Mouse (Mus musculus) forebrain, embryonic 12.5 days (tissue): ENCODE measurements around the gene Stxbp1. TPM values are rescaled to one million over a fixed set of nuclear protein-coding genes. Genes with fewer than 3 reads are reported as not detected.

Experiments
- ATAC-seq: fragments of 200-750 bp; cut with Nextera tagmentation; 2 replicates; pipeline ENCODE4 v1.8.0; 2017; ENCODE audit warnings: moderate TSS enrichment; ENCODE audit not compliant: low FRiP score
- H3K27ac ChIP-seq: fragments of 300-500 bp; sonication (generic); 2 replicates; pipeline ENCODE4 v1.5.1; 2016; ENCODE audit warnings: mild to moderate bottlenecking
- H3K27me3 ChIP-seq: fragments of 300-500 bp; sonication (generic); 2 replicates; pipeline ENCODE4 v1.6.1; 2016; ENCODE audit warnings: mild to moderate bottlenecking
- H3K36me3 ChIP-seq: fragments of 300-500 bp; sonication (generic); replicated peaks from 2 replicates; pipeline ENCODE4 v1.6.1; 2016; ENCODE audit warnings: mild to moderate bottlenecking
- H3K4me1 ChIP-seq: fragments of 300-500 bp; sonication (generic); 2 replicates; pipeline ENCODE4 v1.6.1; 2016
- H3K4me2 ChIP-seq: fragments of 300-500 bp; sonication (generic); 2 replicates; pipeline ENCODE4 v1.6.1; 2016; ENCODE audit warnings: mild to moderate bottlenecking, moderate library complexity
- H3K4me3 ChIP-seq: fragments of 300-500 bp; sonication (generic); replicated peaks from 2 replicates; pipeline ENCODE4 v1.5.1; 2016; ENCODE audit warnings: mild to moderate bottlenecking
- H3K9ac ChIP-seq: fragments of 300-500 bp; sonication (generic); 2 replicates; pipeline ENCODE4 v1.6.1; 2016; ENCODE audit warnings: mild to moderate bottlenecking
- H3K9me3 ChIP-seq: fragments of 300-500 bp; sonication (generic); 2 replicates; pipeline ENCODE4 v1.6.1; 2016
- WGBS: fragments of 180-500 bp; shearing (Covaris S2); methylation state at CpG from one replicate; pipeline ENCODE4 v1.1.7; 2016; 5-methylcytosine and 5-hydroxymethylcytosine counted together
- polyA plus RNA-seq: library from polyadenylated mRNA; unstranded; fragments of >200 nt; fragmentation: Nextera tagmentation; extraction: Ambion mirVana; gene quantifications from 2 replicates; pipeline ENCODE4 v1.2.1, GENCODE M21; 2016

The Stxbp1 gene
- polyA plus RNA-seq, 1 experiment from 2014 or later, result 68.5 TPM

DNA sequence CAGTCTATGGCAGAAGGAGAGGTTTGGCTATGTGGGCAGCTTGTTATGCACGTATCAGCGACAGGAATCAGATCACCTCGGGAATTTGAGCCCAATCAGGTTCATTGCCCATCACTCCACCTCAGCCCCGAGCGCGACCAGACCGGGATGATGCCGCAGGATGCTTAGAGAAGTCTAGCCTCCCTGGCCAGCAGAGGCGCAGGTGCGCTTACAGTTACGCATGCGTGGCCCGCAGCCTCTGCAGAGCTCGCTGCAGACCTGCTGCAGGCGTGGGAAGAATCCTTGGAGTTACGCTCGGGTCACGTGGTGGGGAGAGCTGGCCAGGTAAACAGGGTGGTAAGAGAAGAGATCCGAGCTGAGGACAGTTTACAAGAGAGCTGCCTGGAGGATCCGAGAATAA is 5.1 kb upstream of the Stxbp1 start:
- Histone ChIP-seq H3K4me3 (no peak overlapping the region; the same call in 1 of the 2 replicates), H3K9me3 (no peaks in the 10 kb centered on the region), H3K9ac (peak overlapping the region; percentile 4; the same call in 1 of the 2 replicates), H3K4me1 (peaks cover 10% of the 10 kb centered on the region), H3K27ac (no peak overlapping the region), H3K27me3 (peaks cover 25% of the 10 kb centered on the region), H3K36me3 (no peaks in the 10 kb centered on the region), H3K4me2 (peak overlapping the region; percentile 36; the same call in 1 of the 2 replicates)
- no peak for ATAC-seq
- 3% methylated on average over 20 of the region's 20 CpGs for WGBS

GRCm38 (mm10) chr2:32847468-32847821 is 400 bp upstream of the Stxbp1 start:
- Histone ChIP-seq H3K27ac (no peak overlapping the region), H3K27me3 (peaks cover 17% of the 10 kb centered on the region), H3K4me2 (peak overlapping the region; percentile 95), H3K4me3 (peak overlapping the region; percentile 81), H3K9ac (peak overlapping the region; percentile 85; the same call in 1 of the 2 replicates), H3K4me1 (peaks cover 17% of the 10 kb centered on the region), H3K9me3 (no peaks in the 10 kb centered on the region), H3K36me3 (no peaks in the 10 kb centered on the region)
- 0 out of 2 replicates have a peak, but pooled peaks have one; percentile 28 for ATAC-seq
- 51% methylated on average over 6 of the region's 6 CpGs for WGBS

DNA sequence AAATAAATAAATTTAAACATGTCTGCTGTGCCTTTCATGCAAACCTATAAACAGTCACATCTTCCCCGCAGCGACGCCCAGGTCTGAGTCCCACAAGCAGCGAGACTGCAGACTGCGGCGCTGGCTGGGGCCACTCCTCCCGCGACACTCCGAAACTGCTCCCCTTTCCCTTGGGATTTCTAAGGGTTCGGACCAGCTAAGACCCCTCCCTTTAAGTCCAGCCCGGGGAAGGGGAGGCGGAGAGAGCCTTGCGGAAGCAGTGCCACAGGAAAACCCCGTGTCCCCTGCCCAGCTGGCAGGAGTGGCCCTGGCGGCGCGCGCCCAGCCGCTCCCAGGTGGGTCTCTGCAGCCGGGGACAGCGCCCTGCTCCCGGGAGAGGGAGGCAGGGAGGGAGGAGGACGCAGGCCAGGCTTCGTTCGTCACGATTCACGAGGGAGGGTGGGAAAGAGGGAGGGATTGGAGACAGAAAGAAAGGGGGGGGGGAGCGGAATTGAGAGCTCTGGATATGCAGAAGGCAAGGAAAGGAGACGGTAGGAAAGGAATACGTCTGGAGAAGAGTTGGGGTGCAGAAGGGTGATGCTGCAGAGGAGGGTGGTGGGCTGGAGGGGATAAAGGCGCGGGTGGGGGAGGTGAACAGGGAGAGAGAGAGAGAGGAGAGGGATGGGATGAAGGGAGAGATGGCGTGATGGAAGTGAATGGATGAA is 792 bp downstream of the Stxbp1 start:
- peak; percentile 51 for ATAC-seq
- H3K4me2 ChIP-seq, result peak overlapping the region; percentile 95
- 0% methylated on average over 33 of the region's 33 CpGs for whole genome bisulfite sequencing
- H3K27ac ChIP-seq, result peak overlapping the region; percentile 81
- no peaks in the 10 kb centered on the region for H3K36me3 ChIP-seq
- H3K4me1 ChIP-seq, result peaks cover 12% of the 10 kb centered on the region
- peak overlapping the region; percentile 81 for H3K4me3 ChIP-seq
- H3K9ac ChIP-seq, result peak overlapping the region; percentile 85
- H3K27me3 ChIP-seq, result peaks cover 7% of the 10 kb centered on the region; the same call in 1 of the 2 replicates
- H3K9me3 ChIP-seq, result no peaks in the 10 kb centered on the region

- peaks cover 12% of the 10 kb centered on the region for H3K4me1 ChIP-seq
- peak overlapping the region; percentile 81 for H3K4me3 ChIP-seq
- WGBS, result 7% methylated on average over 12 of the region's 12 CpGs
- H3K9ac ChIP-seq, result peak overlapping the region; percentile 85
- 0 out of 2 replicates have a peak, but pooled peaks cover 1% of the 10 kb centered on the region for H3K27me3 ChIP-seq
- no peak overlapping the region for H3K27ac ChIP-seq
- no peak for ATAC-seq
- no peaks in the 10 kb centered on the region for H3K36me3 ChIP-seq
- peak overlapping the region; percentile 95 for H3K4me2 ChIP-seq
- H3K9me3 ChIP-seq, result no peaks in the 10 kb centered on the region
These were observed 1.4 kb downstream of the Stxbp1 start for GRCm38 (mm10) chr2:32845572-32846100.

- 46% methylated on average over 4 of the region's 4 CpGs for WGBS
- H3K9me3 ChIP-seq, result no peaks in the 10 kb centered on the region
- ATAC-seq, result no peak
- peaks cover 15% of the 10 kb centered on the region for H3K4me1 ChIP-seq
- H3K9ac ChIP-seq, result no peak overlapping the region
- H3K27me3 ChIP-seq, result no peaks in the 10 kb centered on the region
- H3K4me2 ChIP-seq, result no peak overlapping the region
- H3K36me3 ChIP-seq, result no peaks in the 10 kb centered on the region
- H3K27ac ChIP-seq, result no peak overlapping the region
- H3K4me3 ChIP-seq, result no peak overlapping the region
These were observed 4.5 kb downstream of the Stxbp1 start for GRCm38 (mm10) chr2:32842558-32842957.

DNA sequence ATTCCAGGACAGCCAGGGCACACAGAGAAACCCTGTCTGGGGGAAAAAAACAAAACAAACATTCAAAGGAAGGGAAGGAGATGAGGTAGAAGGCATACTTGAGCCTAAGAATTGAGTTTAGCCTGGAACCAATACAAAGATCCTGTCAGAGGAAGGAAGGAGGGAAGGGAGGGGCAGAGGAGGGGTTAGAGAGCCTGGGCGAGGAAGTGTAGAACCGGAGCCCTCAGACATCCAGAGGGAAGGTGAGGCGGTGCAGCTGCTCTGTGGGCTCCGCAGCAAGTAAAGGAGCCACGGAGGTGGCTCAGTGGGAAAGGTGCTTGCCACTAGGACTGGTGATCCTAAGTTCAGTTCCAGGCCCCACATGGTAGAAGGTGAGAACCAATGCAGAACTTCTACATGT is 5.9 kb downstream of the Stxbp1 start:
- 80% methylated on average over 5 of the region's 5 CpGs for WGBS
- H3K27me3 ChIP-seq, result no peaks in the 10 kb centered on the region
- no peak overlapping the region for H3K4me2 ChIP-seq
- H3K4me1 ChIP-seq, result peaks cover 20% of the 10 kb centered on the region
- no peaks in the 10 kb centered on the region for H3K9me3 ChIP-seq
- ATAC-seq, result no peak
- H3K27ac ChIP-seq, result no peak overlapping the region
- no peak overlapping the region for H3K4me3 ChIP-seq
- no peak overlapping the region for H3K9ac ChIP-seq
- H3K36me3 ChIP-seq, result no peaks in the 10 kb centered on the region

DNA sequence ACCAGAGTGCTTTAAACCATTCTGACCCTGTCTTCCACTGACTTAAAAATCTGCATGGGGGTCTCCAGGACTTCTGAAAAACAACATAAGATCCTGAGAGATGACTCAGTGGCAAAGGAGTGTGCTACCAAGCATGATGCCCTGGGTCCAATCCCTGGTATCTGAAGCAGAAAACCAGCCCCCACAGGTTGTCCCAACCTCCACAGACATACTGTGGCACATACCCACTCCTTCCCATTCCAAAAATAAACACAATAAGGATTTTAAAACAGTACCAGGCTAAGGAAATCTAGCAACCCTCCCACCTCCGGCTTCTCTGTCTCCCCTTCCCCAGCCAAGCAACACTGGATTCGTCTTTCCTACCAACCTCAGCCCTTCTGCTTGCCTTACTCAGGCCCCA is 7.8 kb downstream of the Stxbp1 start:
- H3K4me1 ChIP-seq, result peaks cover 16% of the 10 kb centered on the region
- H3K27ac ChIP-seq, result no peak overlapping the region
- ATAC-seq, result no peak
- H3K9ac ChIP-seq, result no peak overlapping the region
- no peak overlapping the region for H3K4me3 ChIP-seq
- no peak overlapping the region for H3K4me2 ChIP-seq
- no peaks in the 10 kb centered on the region for H3K9me3 ChIP-seq
- WGBS, result 66% methylated on average over 2 of the region's 2 CpGs
- no peaks in the 10 kb centered on the region for H3K36me3 ChIP-seq
- no peaks in the 10 kb centered on the region for H3K27me3 ChIP-seq

GRCm38 (mm10) chr2:32838147-32838884 is 8.7 kb downstream of the Stxbp1 start:
- Histone ChIP-seq H3K27me3 (no peaks in the 10 kb centered on the region), H3K36me3 (no peaks in the 10 kb centered on the region), H3K4me1 (peaks cover 16% of the 10 kb centered on the region), H3K27ac (no peak overlapping the region), H3K4me3 (no peak overlapping the region), H3K9me3 (no peaks in the 10 kb centered on the region), H3K9ac (no peak overlapping the region), H3K4me2 (no peak overlapping the region)
- 72% methylated on average over 9 of the region's 9 CpGs for whole genome bisulfite sequencing
- ATAC-seq, result no peak

- H3K4me3 ChIP-seq, result no peak overlapping the region
- H3K9me3 ChIP-seq, result no peaks in the 10 kb centered on the region
- H3K4me1 ChIP-seq, result peaks cover 19% of the 10 kb centered on the region
- no peak overlapping the region for H3K27ac ChIP-seq
- no peaks in the 10 kb centered on the region for H3K36me3 ChIP-seq
- H3K9ac ChIP-seq, result no peak overlapping the region
- H3K27me3 ChIP-seq, result no peaks in the 10 kb centered on the region
- ATAC-seq, result no peak
- no peak overlapping the region for H3K4me2 ChIP-seq
These were observed 11.5 kb downstream of the Stxbp1 start for GRCm38 (mm10) chr2:32835588-32835987.

DNA sequence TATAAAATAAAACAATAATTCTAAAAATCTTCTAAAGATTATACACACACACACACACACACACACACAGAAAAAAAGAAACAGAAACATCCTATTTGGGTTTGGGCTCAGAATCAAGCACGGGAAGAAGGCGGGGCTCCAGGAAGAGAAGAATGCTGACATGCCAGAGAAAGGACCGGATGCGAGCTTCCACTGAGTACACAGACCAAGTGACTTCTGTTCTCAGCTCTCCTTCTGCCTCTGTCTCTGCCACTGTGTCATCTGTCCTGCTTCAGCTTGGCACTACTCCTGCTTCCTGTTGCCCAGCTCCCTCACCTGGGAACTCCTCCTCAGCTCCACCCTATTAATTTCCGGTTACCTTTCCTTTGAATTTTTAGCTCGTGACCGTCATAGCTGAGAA is 12.5 kb downstream of the Stxbp1 start:
- Histone ChIP-seq H3K27me3 (no peaks in the 10 kb centered on the region), H3K9ac (no peak overlapping the region), H3K4me1 (peaks cover 20% of the 10 kb centered on the region), H3K27ac (0 out of 2 replicates have a peak overlapping the region, but pooled peaks have one; percentile 25), H3K4me2 (no peak overlapping the region), H3K36me3 (no peaks in the 10 kb centered on the region), H3K4me3 (no peak overlapping the region), H3K9me3 (no peaks in the 10 kb centered on the region)
- 70% methylated on average over 7 of the region's 7 CpGs for WGBS
- no peak for ATAC-seq

DNA sequence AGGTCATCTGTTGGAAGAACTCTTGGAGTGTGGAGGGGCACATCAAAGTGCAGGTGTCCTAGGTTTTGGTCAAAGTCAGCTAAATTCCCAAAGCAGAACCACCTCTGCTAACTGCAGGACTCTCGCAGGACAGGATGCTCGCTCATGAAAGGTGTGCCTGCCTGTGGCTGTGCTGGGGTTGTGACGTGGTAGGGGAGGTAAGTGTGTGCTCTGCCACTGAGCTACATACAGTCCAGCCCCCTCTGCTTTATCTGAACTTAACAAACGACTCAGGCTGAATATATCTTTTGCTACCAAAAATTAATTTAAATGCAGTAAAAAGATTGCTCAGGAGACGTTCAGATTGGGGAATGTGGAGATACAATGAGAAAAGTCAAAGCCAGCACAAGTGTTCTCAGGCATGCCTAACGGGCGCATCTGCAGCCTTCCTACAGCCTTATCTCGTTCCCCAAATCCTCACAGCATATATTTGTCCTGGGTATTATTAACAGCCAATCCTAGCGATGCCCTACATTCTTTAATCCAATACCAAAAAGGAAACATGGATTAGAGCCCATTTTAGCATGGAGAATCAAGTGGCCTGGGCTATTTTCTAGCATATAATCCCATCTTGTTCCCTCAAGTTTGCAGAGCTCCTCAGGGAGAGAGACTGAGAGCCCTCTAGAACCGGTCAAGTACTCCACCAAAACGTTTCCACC is 17.9 kb downstream of the Stxbp1 start:
- H3K4me2 ChIP-seq, result no peak overlapping the region

GRCm38 (mm10) chr2:32825796-32826195 is 21.2 kb downstream of the Stxbp1 start:
- Histone ChIP-seq H3K4me1 (peaks cover 22% of the 10 kb centered on the region), H3K4me2 (no peak overlapping the region), H3K27me3 (no peaks in the 10 kb centered on the region), H3K36me3 (no peaks in the 10 kb centered on the region), H3K9ac (no peak overlapping the region), H3K27ac (no peak overlapping the region), H3K4me3 (no peak overlapping the region), H3K9me3 (no peaks in the 10 kb centered on the region)
- ATAC-seq, result no peak
- 88% methylated on average over 6 of the region's 6 CpGs for WGBS

More for the DNA sequence above, 17.9 kb downstream of the Stxbp1 start:
- Histone ChIP-seq H3K9me3 (no peaks in the 10 kb centered on the region), H3K9ac (no peak overlapping the region), H3K4me1 (peaks cover 11% of the 10 kb centered on the region), H3K4me3 (no peak overlapping the region), H3K27ac (no peak overlapping the region), H3K27me3 (no peaks in the 10 kb centered on the region), H3K36me3 (no peaks in the 10 kb centered on the region)
- WGBS, result 79% methylated on average over 11 of the region's 11 CpGs
- ATAC-seq, result no peak
